Mouse (Mus musculus) stomach, postnatal 0 days (tissue): ENCODE measurements around the gene Cdc42ep3. TPM values are rescaled to one million over a fixed set of nuclear protein-coding genes. Genes with fewer than 3 reads are reported as not detected.

Source experiments
- ATAC-seq: fragments of 200-750 bp; cut with Nextera tagmentation; 2 replicates; pipeline ENCODE4 v1.8.0; 2017; ENCODE audit not compliant: low FRiP score, low TSS enrichment
- DNase-seq: peaks from one replicate; pipeline ENCODE4 v3.0.0-alpha.2; 2016; ENCODE audit warnings: low spot score
- H3K27ac ChIP-seq: fragments of 300-500 bp; sonication (generic); replicated peaks from 2 replicates; pipeline ENCODE4 v1.5.1; 2014; ENCODE audit warnings: mild to moderate bottlenecking, control low read depth
- H3K27me3 ChIP-seq: fragments of 300-500 bp; sonication (generic); 2 replicates; pipeline ENCODE4 v1.6.1; 2014; ENCODE audit warnings: low read length; ENCODE audit not compliant: control insufficient read depth, insufficient read depth
- H3K36me3 ChIP-seq: fragments of 300-500 bp; sonication (generic); 2 replicates; pipeline ENCODE4 v1.6.1; 2014; ENCODE audit warnings: low read length, mixed read lengths; ENCODE audit not compliant: control insufficient read depth, insufficient read depth
- H3K4me1 ChIP-seq: fragments of 300-500 bp; sonication (generic); replicated peaks from 2 replicates; pipeline ENCODE4 v1.6.1; 2014; ENCODE audit warnings: antibody characterized with exemption; ENCODE audit not compliant: control insufficient read depth, insufficient read depth
- H3K4me2 ChIP-seq: fragments of 300-500 bp; sonication (generic); replicated peaks from 2 replicates; pipeline ENCODE4 v1.6.1; 2014; ENCODE audit warnings: low read depth, mild to moderate bottlenecking, control low read depth, moderate library complexity
- H3K4me3 ChIP-seq: fragments of 300-500 bp; sonication (generic); 2 replicates; pipeline ENCODE4 v1.5.1; 2014; ENCODE audit warnings: low read depth, low read length, control low read depth
- H3K9ac ChIP-seq: fragments of 300-500 bp; sonication (generic); 2 replicates; pipeline ENCODE4 v1.6.1; 2014; ENCODE audit warnings: mild to moderate bottlenecking, low read length, control low read depth, mixed read lengths
- H3K9me3 ChIP-seq: fragments of 300-500 bp; sonication (generic); 2 replicates; pipeline ENCODE4 v1.6.1; 2016; ENCODE audit warnings: low read length; ENCODE audit not compliant: control insufficient read depth
- CTCF ChIP-seq: IDR thresholded peaks from 2 replicates; pipeline ENCODE4 v1.5.1; 2016; ENCODE audit warnings: antibody characterized with exemption, low read depth, mild to moderate bottlenecking, moderate library complexity
- EP300 ChIP-seq: optimal IDR thresholded peaks from 2 replicates; pipeline ENCODE3; 2016; ENCODE audit warnings: antibody characterized with exemption
- WGBS: fragments of 180-500 bp; shearing (Covaris S2); extraction: QIAGEN DNeasy Blood & Tissue Kit; methylation state at CpG from one replicate; pipeline ENCODE4 v1.1.7; 2014; 5-methylcytosine and 5-hydroxymethylcytosine counted together
- polyA plus RNA-seq: library from polyadenylated mRNA; unstranded; fragments of >200 nt; fragmentation: Nextera tagmentation; extraction: Ambion mirVana; gene quantifications from 2 replicates; pipeline ENCODE4 v1.2.1, GENCODE M21; 2015

Cdc42ep3 gene
- polyA plus RNA-seq, 1 experiment from 2014 or later = 56.9 TPM

GRCm38 (mm10) chr17:79303744-79304497 is 51.0 kb downstream of the Cdc42ep3 start:
- H3K27ac ChIP-seq = no peak overlapping the region
- ATAC-seq = no peak
- no peak for DNase-seq
- H3K9ac ChIP-seq = no peak overlapping the region
- H3K4me3 ChIP-seq = no peak overlapping the region
- H3K4me2 ChIP-seq = no peak overlapping the region
- TF ChIP-seq CTCF (no peak), EP300 (no peak)
- H3K36me3 ChIP-seq = no peaks in the 10 kb centered on the region
- no peaks in the 10 kb centered on the region for H3K27me3 ChIP-seq
- 71% methylated on average over 17 of the region's 17 CpGs for WGBS
- H3K9me3 ChIP-seq = no peaks in the 10 kb centered on the region
- H3K4me1 ChIP-seq = no peaks in the 10 kb centered on the region

GRCm38 (mm10) chr17:79303238-79303637 is 51.7 kb downstream of the Cdc42ep3 start:
- no peak for ATAC-seq
- H3K27me3 ChIP-seq = no peaks in the 10 kb centered on the region
- H3K4me3 ChIP-seq = no peak overlapping the region
- no peak for TF ChIP-seq EP300
- no peak overlapping the region for H3K27ac ChIP-seq
- no peaks in the 10 kb centered on the region for H3K4me1 ChIP-seq
- 72% methylated on average over 3 of the region's 3 CpGs for WGBS
- no peak overlapping the region for H3K4me2 ChIP-seq
- H3K9me3 ChIP-seq = no peaks in the 10 kb centered on the region
- no peak overlapping the region for H3K9ac ChIP-seq
- DNase-seq = no peak
- no peaks in the 10 kb centered on the region for H3K36me3 ChIP-seq

GRCm38 (mm10) chr17:79299925-79300324 is 55.0 kb downstream of the Cdc42ep3 start:
- H3K36me3 ChIP-seq = no peaks in the 10 kb centered on the region
- no peak for ATAC-seq
- H3K27ac ChIP-seq = no peak overlapping the region
- whole genome bisulfite sequencing = 71% methylated on average over 1 of the region's 1 CpGs
- no peak for DNase-seq
- no peaks in the 10 kb centered on the region for H3K9me3 ChIP-seq
- no peaks in the 10 kb centered on the region for H3K27me3 ChIP-seq
- H3K4me2 ChIP-seq = no peak overlapping the region
- H3K4me3 ChIP-seq = no peak overlapping the region
- TF ChIP-seq CTCF = no peak
- TF ChIP-seq EP300 = no peak
- H3K9ac ChIP-seq = no peak overlapping the region
- H3K4me1 ChIP-seq = no peaks in the 10 kb centered on the region

GRCm38 (mm10) chr17:79298968-79299367 is 55.9 kb downstream of the Cdc42ep3 start:
- Histone ChIP-seq H3K27me3 (no peaks in the 10 kb centered on the region), H3K36me3 (no peaks in the 10 kb centered on the region), H3K4me2 (no peak overlapping the region), H3K9ac (no peak overlapping the region), H3K27ac (no peak overlapping the region), H3K9me3 (no peaks in the 10 kb centered on the region), H3K4me1 (no peaks in the 10 kb centered on the region), H3K4me3 (no peak overlapping the region)
- no peak for ATAC-seq
- TF ChIP-seq CTCF = no peak
- TF ChIP-seq EP300 = no peak
- DNase-seq = no peak

- WGBS = 51% methylated on average over 4 of the region's 4 CpGs
Measured at GRCm38 (mm10) chr17:79295926-79296325, 59.0 kb downstream of the Cdc42ep3 start.

GRCm38 (mm10) chr17:79291672-79292071 is 63.2 kb downstream of the Cdc42ep3 start:
- ATAC-seq = no peak

More at GRCm38 (mm10) chr17:79295926-79296325, 59.0 kb downstream of the Cdc42ep3 start:
- Histone ChIP-seq H3K4me1 (no peaks in the 10 kb centered on the region), H3K4me2 (no peak overlapping the region), H3K36me3 (no peaks in the 10 kb centered on the region), H3K9ac (no peak overlapping the region), H3K27me3 (no peaks in the 10 kb centered on the region), H3K9me3 (no peaks in the 10 kb centered on the region), H3K27ac (no peak overlapping the region), H3K4me3 (no peak overlapping the region)
- no peak for ATAC-seq
- no peak for TF ChIP-seq CTCF
- DNase-seq = no peak

More at GRCm38 (mm10) chr17:79291672-79292071, 63.2 kb downstream of the Cdc42ep3 start:
- Histone ChIP-seq H3K36me3 (no peaks in the 10 kb centered on the region), H3K9me3 (no peaks in the 10 kb centered on the region), H3K9ac (no peak overlapping the region), H3K4me1 (no peaks in the 10 kb centered on the region), H3K4me3 (no peak overlapping the region), H3K27me3 (no peaks in the 10 kb centered on the region), H3K4me2 (no peak overlapping the region), H3K27ac (no peak overlapping the region)
- DNase-seq = no peak
- 74% methylated on average over 5 of the region's 5 CpGs for WGBS
- no peak for TF ChIP-seq CTCF
- TF ChIP-seq EP300 = no peak
